Mouse (Mus musculus): ENCODE results near the gene Egln2.
A peak's percentile ranks its signal among the peaks of the same experiment; 100 is the strongest.

Egln2 gene

DNA sequence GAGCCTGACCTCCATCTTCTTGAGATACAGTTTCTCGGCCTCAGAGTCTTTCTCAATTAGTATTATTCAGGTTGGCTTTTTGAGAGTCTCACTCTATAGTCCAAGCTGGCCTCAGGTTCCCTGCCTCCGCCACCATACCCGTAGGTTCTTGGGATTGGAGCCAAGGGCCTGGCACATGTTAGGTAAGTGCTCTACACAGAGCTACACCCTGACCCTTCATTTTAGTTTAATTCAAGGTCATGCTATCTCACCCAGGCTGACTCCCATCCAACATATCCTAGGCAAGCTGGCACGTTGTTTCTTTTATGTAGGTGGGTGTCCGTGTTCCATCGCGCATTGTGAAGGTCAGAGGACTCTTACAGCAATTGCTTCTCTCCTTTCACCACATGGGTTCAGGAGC is 8.3 kb upstream of the Egln2 start:
- no peak for DNase-seq

DNA sequence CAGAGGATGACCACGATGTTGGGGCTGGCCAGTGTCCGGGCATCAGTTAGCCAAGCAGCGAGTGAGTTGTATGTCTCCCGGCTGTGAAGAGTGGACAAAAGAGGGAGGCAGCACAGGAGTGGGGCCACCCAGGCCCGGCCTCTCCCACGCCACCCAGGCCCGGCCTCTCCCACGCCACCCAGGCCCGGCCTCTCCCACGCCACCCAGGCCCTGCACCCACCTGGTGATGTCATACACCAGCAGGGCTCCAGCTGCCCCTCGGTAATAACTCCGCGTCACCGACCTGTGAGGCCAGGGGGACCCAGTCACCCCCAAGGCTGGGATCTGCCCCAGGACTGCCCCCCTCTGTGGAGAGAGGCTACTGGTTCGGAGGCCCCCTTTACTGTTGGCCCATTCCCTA is 7.9 kb upstream of the Egln2 start:
- DNase-seq: peak; percentile 37

DNA sequence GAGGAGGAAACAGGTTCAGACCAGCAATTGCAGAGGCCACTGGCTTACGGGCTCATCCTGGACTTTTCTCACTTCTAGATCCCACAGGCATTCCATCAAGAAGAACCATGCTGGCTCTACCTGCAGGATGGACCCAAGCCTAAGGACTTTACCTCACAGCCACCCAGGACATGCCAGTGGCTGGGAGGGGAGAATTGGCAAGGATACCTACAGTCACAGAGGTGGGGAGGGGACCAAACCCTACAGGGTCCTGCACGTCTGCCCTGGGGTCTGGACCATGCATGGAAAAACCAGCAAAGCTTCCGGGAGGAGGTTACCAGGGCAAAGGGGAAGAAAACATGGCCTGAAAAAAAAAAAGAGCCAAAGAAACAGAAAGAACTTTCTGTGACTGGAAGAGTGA is 4.4 kb upstream of the Egln2 start:
- DNase-seq: peak; percentile 21

DNA sequence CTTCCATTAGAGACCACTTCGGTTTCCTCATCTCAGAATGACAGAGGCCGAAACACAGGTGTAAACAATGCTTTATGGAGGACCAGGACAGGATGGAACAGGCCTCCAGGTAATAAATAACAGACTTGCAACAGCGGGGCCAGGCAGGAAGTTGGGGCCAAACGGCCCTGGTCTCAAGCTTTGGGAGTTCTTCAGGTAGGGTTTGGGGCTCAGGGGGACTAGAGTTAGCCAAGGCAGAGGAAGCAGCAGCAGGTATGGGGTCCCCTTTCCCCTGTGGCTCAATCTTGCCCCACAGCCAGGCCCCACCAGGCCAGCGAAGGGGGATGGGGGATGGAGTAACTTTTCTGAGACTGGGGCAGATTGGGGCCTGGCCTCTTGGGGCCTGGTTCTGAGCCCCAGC is 1.8 kb upstream of the Egln2 start:
- peak; percentile 50 for DNase-seq

DNA sequence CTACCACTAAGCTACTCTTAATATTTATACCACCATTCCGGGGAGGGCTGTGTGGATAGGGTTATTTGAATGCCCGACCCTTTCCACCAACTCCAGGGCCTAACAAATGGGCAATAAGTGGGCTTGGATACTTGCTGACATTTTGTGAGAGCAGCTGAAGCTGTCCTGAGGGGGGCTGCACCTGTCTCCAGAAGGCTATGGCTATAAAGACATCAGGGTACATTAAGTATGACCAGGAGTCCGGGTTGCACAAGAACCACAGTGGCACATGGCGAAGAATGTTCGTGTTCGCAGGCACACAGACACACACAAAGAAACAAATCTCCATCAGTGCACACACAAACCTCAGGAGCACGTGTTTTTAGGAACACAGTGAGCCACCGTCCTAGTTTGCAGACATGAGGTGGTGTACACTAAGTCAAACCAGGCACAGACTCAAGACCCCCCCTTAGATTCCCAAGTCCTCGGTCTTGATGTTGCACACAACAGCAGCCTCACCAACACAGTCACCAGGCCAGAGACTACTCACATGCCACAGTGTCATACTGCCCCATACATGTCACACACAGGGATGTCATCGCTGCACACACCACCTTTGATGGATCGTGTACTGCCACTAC is 983 bp upstream of the Egln2 start:
- DNase-seq: peak; percentile 57

DNA sequence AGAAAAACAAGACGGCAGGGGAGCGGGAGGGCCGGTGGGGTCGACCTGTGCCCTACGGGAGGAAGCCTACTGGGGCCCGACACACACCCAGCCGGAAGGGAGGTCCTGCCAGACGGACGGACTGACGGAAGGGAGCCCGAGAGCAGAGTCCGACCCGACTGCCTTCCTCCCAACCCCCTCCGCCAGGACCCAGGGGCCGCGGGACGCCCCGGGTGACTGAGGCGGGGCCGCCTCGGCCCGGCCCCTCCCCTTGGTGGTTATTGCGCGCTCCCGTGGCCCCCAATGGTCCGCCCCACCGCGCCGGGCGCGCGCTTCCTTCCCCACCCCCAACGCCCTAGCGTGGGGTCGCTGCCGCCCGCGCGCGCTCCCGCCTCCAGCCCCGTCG is 381 bp downstream of the Egln2 start:
- DNase-seq: peak; percentile 85

DNA sequence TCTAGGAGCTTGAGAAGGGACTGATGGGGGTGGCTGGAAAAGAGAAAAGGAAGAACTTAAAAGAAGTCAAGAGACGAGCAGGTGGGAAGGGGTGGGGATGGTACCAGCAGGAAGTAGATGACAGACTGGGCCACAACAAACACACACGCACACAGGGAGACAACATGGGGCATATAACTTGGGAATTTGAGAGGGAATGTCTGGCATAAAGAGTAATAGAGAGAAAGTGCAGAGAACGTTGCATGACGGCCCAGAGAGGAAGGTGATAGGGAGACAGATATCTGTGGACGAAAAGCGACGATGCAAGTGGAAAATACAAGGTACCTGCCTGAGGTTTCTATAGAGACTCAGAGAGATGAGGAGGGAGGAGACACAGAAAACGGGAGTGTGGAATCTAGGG is 906 bp downstream of the Egln2 start:
- no peak for DNase-seq

DNA sequence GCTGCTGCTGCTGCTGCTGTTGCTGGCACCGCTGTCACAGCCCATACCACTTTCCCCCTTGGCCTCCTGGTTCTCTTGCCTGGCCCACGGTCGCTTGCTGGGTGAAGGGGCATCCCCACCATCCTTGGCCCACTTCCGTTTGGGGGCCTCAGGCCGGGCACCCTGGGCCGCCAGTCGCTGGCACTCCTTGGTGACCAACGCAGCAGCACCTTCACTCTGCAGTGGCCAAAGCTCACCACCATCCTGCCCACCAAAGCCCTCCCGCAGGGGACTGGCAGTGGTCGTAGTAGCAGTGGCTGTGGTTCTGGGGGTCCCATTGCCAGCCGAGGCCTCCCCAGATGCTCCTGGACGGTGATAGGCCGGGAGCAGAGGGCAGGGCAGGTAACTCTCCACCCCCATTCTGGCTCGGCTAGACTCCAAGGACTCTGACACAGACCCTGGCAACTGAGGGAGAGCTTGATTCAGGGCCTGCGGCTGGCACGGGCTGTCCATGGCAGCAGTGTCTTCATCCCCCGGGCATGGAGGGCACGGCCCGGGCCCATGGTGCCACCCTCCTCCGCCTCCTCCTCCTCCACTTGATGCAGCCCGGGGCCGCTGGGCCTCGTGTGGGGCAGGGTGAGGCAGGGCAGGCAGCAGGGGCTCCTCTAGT is 1.5 kb downstream of the Egln2 start:
- peak; percentile 80 for DNase-seq

DNA sequence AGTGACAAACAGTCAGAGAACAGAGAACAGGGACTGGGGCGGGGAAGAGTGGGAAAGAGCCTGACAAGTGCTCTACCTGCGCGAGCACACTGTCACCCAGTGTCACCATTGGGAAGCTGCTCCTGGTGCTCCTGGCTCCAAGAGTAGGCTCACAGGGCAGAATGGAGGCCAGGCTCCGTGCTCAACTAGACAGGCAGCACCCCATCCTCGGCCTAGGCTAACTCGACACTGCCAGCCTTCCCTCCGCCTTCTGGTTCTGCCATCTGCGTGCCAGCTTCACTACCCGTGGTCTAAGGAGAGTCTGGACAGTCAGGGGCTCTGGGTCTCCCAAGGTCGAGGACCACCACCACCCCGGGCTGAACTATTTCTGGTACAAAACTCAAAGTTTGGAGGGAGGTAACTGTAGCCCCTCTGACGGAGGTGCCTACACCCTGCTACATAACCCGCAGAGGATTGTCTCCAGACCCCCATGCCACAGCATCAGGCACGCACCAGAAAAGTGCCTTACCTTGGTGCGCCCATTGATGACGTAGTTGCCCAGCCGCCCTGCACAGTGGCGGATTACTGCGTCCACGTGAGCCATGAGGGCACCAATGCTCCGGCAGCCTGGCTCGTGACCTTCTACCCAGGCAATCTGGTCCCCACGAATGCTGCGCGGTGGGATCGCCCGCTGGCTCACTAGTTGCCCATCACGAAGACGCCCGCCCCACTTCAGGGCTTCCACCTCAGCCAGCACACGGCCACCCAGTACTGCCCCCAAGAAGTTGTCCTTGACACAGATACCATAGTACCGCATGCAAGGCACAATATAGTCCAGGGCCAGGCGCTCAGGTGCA is 2.3 kb downstream of the Egln2 start:
- peak; percentile 79 for DNase-seq

DNA sequence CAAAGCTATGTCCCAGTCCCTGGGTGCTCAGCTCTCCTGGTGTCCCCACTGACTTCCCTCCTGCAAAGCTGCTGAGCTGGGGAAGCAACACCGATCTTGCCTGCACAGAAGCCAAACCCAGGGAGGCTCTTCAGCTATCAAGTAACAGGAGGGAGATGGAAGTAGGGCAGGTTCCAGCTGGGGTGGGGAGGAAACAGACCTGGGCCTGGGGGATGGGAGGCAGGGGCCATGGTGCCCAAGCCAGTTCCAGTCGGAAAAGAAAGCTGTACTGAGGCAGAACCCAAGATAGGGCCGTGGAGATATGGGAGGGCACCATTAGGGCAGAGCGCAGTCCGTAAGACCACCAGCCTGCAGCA is 3.2 kb downstream of the Egln2 start:
- peak; percentile 39 for DNase-seq

DNA sequence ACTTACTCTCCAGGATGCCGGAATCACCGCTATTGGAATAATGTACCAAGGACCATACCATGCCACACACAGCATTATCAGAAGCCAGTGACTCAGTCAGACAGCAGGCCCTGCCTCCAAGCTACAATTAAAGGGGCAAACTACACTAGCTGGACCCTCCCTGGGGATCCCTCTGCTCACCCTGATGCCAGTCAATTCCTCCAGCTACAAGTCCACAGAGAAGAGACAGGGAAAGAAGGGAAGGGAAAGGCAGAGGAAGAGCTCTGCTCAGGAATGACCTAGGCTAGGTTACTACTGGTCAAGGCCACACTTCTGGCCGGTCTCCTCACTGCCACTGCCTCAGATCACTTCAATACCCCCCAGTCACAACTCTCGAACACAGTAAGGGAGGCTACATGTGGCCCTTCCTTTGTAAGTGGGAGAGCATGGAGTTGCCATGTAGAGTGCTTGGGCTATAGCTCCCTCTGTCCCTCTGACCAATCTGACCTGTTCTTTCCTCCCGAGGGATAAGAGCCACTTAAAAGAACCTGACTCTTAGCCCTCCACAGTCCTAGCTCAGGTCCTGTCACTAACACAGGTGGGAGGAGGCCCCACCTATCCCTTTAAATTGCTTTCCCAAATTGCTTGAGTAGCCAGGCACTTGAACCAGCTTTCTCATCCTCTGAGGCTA is 3.7 kb downstream of the Egln2 start:
- DNase-seq: no peak

DNA sequence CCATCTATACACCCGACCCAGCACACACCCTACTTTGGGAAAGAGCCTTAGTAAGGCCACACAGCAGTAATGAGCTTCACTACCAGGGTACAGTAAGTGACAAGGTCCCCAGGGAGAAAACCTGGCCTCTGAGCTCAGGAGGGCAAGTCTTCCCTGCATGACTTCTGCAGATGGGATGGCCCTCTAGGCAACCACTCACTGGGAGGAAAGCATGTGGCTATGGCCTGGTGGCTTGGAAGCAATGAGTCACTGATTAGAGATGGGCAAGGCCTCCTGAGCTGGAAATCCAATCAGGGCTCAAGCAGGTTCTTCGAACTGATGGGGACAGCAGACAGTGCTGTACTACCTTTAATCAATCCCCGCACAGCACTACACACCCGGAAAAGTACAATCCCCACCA is 4.9 kb downstream of the Egln2 start:
- peak; percentile 30 for DNase-seq

DNA sequence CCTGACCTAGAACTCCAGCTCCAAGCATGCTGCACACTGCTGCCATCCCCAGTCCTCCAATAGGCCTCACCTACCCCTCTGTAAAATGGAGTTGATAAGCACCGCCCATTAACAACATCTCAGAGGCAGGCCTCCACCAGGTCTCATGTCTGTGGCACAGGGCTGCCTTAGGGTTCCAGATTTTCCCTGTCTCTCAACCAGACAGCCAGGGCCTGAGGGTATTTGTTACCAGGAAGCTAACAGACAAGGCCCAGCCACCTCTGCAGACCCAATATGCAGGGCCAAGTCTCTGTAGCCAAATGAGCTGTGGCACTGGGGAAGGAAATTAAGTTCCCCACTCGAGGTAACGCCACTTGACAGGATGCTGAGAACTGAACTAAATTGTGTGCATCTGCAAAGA is 5.7 kb downstream of the Egln2 start:
- peak; percentile 14 for DNase-seq

DNA sequence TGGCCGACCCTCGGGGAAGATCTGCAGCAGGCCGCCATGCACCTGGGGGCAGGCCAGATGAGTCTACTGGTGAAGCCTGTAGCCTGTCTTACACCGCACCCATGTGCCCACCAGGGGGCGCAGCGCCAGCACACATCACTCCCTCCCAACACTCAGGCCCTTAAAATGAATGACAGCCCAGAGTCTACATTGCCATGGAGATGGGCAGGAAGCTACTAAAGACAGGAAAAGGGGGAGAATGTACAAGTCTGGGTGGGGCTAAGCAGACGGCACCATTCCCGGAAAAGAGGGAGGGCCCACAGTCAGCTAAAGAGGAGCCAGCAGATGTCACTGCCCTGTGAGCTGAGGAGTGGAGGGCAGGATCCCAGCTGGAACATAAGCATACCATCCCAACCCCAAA is 6.7 kb downstream of the Egln2 start:
- DNase-seq: peak; percentile 88

DNA sequence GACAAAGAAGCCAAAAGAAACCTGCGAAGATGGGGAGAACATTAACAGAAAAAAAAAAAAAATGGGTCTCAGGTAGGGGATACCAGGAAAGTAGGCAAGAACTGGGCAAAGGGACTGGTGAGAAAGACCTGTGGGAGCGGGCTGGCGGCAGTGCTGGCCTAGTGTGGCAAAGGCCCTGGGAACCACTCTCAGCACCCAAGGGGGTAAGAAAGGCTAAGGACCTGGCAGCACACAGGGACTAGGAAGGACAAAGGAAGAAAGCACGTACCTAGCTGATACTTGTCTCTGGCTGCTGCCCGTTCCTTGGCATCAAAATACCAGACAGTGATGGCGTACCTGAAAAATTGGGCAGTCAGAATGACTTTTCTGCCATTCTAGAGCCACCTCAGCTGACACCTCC is 7.3 kb downstream of the Egln2 start:
- peak; percentile 39 for DNase-seq

DNA sequence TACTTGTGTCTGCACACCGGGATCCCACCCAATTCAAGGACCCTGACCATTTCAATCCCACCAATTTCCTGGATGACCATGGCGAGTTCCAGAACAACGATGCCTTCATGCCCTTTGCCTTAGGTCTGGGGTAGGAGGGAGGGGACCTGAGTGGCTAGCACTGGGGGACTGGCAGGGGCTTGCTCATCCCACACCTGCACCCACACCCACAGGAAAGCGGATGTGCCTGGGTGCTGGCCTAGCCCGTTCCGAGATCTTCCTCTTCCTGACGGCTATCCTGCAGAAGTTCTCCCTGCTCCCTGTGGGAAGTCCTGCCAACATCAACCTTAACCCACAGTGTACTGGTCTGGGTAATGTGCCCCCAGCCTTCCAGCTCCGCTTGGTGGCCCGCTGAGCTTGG is 8.4 kb downstream of the Egln2 start:
- DNase-seq: peak; percentile 24

DNA sequence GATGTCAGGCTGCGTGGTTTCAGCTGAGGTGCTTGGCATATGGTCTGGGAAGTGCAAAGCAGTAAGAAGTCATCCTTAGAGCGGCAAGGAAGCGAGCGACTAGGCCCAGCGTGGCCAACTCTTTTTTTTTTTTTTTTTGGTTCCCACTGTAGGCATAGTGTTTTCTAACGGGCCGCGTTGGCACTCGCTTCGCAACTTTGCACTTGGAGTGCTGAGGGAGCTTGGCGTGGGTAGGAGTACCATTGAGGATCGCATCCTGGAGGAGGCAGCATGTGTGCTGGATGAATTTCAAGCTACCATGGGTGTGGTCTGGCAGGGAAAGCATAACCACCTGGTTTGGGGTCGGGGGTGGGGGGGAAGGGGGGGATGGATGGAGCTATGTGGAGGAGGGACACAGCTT is 10.6 kb downstream of the Egln2 start:
- DNase-seq: peak; percentile 29

DNA sequence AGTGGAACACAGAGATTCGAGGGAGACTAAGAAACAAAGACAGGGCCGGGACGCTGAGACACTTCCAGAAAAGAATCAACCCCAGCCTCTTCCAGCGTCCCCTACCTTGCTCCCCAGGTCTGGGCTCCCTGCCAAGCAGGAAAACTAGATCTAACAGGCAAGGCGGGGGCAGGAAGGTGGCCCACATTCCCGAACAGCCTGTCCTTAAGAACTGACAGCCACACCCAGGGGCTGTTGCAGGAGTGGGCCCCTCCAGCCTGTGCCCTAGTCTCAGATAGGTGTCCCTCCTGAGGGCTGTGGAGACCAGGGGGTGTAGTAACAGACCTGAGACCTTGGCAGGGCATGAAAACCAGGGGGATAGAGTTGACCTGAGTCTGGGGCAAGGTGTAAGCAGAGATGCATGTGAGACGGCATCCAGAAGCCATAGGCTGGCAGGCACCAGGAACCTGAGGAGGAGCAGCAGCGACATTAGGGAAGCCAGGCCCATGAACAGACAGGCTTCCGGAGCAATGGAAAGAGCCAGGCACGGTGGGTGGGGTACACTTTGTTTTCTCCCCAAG is 13.3 kb downstream of the Egln2 start, which contains the start of gene Cyp2t4:
Cyp2t4 (plus strand) TSS at position 510 of the 560 bp plus-strand sequence.
- DNase-seq: peak; percentile 28

DNA sequence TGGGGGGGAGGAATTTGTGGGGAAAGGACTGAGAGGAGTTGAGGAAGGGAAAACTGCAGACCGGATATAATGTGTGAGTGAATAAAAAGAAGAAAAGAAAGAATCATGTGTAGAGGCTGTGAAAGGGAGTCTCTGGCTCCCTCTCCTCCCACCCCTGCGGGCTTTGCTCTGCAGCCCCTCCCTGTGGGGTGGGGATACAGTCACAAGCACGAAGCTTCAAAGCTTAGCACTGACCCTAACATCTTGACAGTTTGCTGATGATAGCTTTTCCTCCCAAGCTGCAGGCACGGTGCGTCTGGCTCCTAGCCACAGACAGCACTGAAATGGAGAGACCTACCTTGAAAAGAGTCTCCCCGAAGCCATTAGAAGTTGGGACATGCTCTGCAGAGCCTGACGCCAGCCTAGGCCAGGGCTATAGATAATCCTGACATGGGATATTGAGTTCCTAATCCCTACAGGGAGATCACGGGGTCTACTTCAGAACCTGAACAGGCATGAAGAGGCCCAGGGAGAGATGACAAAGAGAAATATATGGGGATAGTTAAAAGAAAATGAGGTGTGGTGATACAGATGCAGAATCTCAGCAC is 30.1 kb downstream of the Egln2 start:
- no peak for DNase-seq

DNA sequence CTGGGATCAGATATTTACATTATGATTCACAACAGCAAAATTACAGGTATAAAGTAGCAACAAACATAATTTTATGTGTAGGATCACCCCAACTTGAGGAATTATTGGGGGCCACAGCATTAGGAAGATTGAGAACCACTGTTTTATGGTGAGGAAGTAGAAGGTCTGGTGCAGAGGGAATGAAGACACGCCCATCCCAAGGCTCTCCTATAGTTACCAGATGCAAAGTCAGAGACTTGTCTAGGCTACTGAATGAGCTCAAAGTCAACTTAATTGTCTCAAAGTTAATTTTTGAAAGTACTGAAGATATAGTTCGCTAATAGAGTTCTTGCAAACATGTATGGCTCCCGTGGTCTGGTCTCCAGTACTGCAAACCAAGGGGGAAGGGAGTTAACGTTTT is 32.8 kb downstream of the Egln2 start:
- DNase-seq: no peak

DNA sequence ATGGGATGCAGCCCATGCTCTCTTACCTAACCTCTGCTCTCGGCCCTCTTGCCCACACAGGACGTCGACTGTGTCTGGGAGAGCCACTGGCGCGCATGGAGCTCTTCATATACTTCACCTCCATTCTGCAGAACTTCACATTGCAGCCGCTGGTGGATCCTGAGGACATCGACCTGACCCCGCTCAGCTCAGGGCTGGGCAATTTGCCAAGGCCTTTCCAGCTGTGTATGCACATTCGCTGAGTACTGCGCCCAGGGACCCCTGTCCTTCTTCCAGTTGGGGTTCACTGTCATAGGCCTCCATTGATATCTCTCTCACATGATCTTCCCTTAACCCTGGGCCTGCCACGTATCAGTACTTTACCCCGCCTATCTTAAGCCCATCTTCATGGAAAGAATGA is 33.4 kb downstream of the Egln2 start:
- DNase-seq: no peak

DNA sequence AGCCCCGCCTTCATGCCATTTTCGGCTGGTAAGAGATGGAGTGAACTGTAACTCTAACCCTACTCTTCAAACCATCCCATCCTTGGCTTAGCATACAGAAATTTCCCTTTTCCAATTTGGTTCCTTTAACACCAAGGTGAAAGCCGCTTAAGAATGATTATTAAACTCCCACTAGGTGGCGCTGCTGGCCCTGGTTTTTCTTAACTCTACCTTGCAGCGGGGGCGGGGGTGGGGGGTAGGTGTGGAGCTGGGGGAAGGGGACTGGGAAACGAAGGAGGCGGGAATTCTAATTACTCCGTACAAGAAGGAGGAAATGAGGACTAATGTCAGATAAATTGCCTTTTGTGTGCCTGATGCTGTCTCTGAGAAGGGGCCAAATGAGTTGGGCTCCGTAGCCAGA is 34.0 kb downstream of the Egln2 start:
- DNase-seq: peak; percentile 17

DNA sequence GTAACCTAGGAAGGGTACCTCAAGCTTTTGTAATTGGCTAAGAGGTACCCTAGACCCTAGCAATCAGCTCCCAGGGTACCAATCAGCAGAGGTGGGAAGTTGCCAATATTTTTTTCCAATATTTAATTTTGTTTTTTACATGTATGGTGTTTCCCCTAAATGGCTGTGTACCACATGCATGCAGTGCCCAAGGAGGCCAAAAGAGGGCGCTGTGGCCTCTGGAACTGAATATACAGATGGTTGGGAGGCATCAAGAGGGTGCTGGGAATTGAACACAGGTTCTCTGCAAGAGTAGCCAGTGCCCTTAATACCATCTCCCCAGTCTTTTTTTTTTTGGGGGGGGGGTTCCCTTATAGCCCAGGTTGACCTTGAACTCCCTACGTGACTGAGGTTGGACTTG is 35.2 kb downstream of the Egln2 start:
- DNase-seq: no peak

Data from cerebellum, adult 11-12 months (tissue).